Mouse (Mus musculus) forebrain, postnatal 0 days (tissue): ENCODE results near the gene Gm20661. TPM values are rescaled to one million over a fixed set of nuclear protein-coding genes. Genes with fewer than 3 reads are reported as not detected.
A peak's percentile ranks its signal among the peaks of the same experiment; 100 is the strongest.

Experiments
- ATAC-seq: fragments of 200-750 bp; cut with Nextera tagmentation; 2 replicates; pipeline ENCODE4 v1.8.0; 2017; ENCODE audit warnings: mild to moderate bottlenecking, moderate library complexity
- DNase-seq: peaks from one replicate; pipeline ENCODE4 v3.0.0-alpha.2; 2015
- H3K27ac ChIP-seq: fragments of 300-500 bp; sonication (generic); 2 replicates; pipeline ENCODE4 v1.5.1; 2014; ENCODE audit warnings: low read depth, mild to moderate bottlenecking, antibody characterized with exemption, low read length, moderate library complexity, mixed read lengths
- H3K27me3 ChIP-seq: fragments of 300-500 bp; sonication (generic); 2 replicates; pipeline ENCODE4 v1.6.1; 2014; ENCODE audit warnings: mild to moderate bottlenecking, low read length, mixed read lengths; ENCODE audit not compliant: insufficient read depth
- H3K36me3 ChIP-seq: fragments of 300-500 bp; sonication (generic); 2 replicates; pipeline ENCODE4 v1.6.1; 2014; ENCODE audit warnings: mild to moderate bottlenecking, moderate library complexity; ENCODE audit not compliant: insufficient read depth
- H3K4me1 ChIP-seq: fragments of 300-500 bp; sonication (generic); 2 replicates; pipeline ENCODE4 v1.6.1; 2014; ENCODE audit warnings: antibody characterized with exemption; ENCODE audit not compliant: insufficient read depth
- H3K4me2 ChIP-seq: fragments of 300-500 bp; sonication (generic); 2 replicates; pipeline ENCODE4 v1.6.1; 2014; ENCODE audit warnings: low read depth, mild to moderate bottlenecking, moderate library complexity
- H3K4me3 ChIP-seq: fragments of 300-500 bp; sonication (generic); 2 replicates; pipeline ENCODE4 v1.5.1; 2014; ENCODE audit warnings: low read depth, low read length, mixed read lengths
- H3K9ac ChIP-seq: fragments of 300-500 bp; sonication (generic); 2 replicates; pipeline ENCODE4 v1.6.1; 2014; ENCODE audit warnings: mild to moderate bottlenecking
- H3K9me3 ChIP-seq: fragments of 300-500 bp; sonication (generic); 2 replicates; pipeline ENCODE4 v1.6.1; 2016; ENCODE audit warnings: low read length
- CTCF ChIP-seq: sonication (generic); IDR thresholded peaks from 2 replicates; pipeline ENCODE4 v1.5.1; 2016; ENCODE audit warnings: antibody characterized with exemption, control low read depth, low read depth
- WGBS: fragments of 180-500 bp; shearing (Covaris S2); extraction: QIAGEN DNeasy Blood & Tissue Kit; methylation state at CpG from one replicate; pipeline ENCODE4 v1.1.7; 2014; 5-methylcytosine and 5-hydroxymethylcytosine counted together
- polyA plus RNA-seq: library from polyadenylated mRNA; unstranded; fragments of >200 nt; fragmentation: Nextera tagmentation; extraction: Ambion mirVana; gene quantifications from 2 replicates; pipeline ENCODE4 v1.2.1, GENCODE M21; 2015
- total RNA-seq: library from RNA; depleted of rRNA; stranded (reverse); fragments of >200 nt; gene quantifications from 2 replicates; pipeline ENCODE4 v1.2.3, GENCODE M21; 2014

Gm20661 gene
- total and polyA plus RNA-seq, 2 experiments from 2014 or later: 0.12 TPM; not detected in 1

GRCm38 (mm10) chr9:107959896-107960295, 23.0 kb upstream of the Gm20661 start:
- H3K4me3 ChIP-seq: no peak overlapping the region
- H3K27me3 ChIP-seq: no peaks in the 10 kb centered on the region
- WGBS: 66% methylated on average over 6 of the region's 6 CpGs
- DNase-seq: no peak
- no peak for ATAC-seq
- no peak for TF ChIP-seq CTCF
- H3K27ac ChIP-seq: 0 out of 2 replicates have a peak overlapping the region, but pooled peaks have one; percentile 84
- peaks cover 13% of the 10 kb centered on the region for H3K36me3 ChIP-seq
- peaks cover 17% of the 10 kb centered on the region for H3K4me1 ChIP-seq
- no peak overlapping the region for H3K9ac ChIP-seq
- H3K4me2 ChIP-seq: no peak overlapping the region
- no peaks in the 10 kb centered on the region for H3K9me3 ChIP-seq

DNA sequence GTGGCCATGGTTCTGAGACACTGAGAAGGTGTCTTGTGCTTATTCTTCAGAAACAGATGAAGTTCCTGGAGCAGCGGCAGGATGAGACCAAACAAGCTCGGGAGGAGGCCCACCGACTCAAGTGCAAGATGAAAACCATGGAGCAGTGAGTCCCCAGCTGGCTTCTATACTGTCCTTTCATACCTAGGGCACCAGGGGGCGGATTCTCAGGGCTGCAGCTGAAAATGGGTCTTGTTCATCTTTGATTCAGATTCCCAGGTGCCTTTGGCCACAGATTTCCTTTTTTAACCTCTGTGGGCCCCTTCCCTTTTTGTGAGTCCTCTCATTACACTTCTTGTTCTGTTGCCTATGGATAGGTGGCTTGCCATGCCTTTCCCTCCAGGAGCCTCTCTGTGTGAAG, 21.9 kb upstream of the Gm20661 start:
- Histone ChIP-seq H3K4me3 (no peak overlapping the region), H3K27me3 (no peaks in the 10 kb centered on the region), H3K9me3 (no peaks in the 10 kb centered on the region), H3K4me1 (peaks cover 17% of the 10 kb centered on the region), H3K4me2 (peak overlapping the region; percentile 37), H3K9ac (peak overlapping the region; percentile 37; the same call in 1 of the 2 replicates), H3K36me3 (peaks cover 13% of the 10 kb centered on the region), H3K27ac (peak overlapping the region; percentile 84)
- 67% methylated on average over 4 of the region's 4 CpGs for WGBS
- peak; percentile 31 for TF ChIP-seq CTCF
- DNase-seq: no peak
- 0 out of 2 replicates have a peak, but pooled peaks have one; percentile 14 for ATAC-seq

GRCm38 (mm10) chr9:107961351-107961762, 21.5 kb upstream of the Gm20661 start:
- Histone ChIP-seq H3K4me2 (peak overlapping the region; percentile 37), H3K9ac (peak overlapping the region; percentile 37; the same call in 1 of the 2 replicates), H3K27ac (peak overlapping the region; percentile 84), H3K27me3 (no peaks in the 10 kb centered on the region), H3K4me1 (peaks cover 17% of the 10 kb centered on the region), H3K9me3 (no peaks in the 10 kb centered on the region), H3K4me3 (0 out of 2 replicates have a peak overlapping the region, but pooled peaks have one; percentile 8), H3K36me3 (peaks cover 13% of the 10 kb centered on the region)
- peak; percentile 84 for ATAC-seq
- TF ChIP-seq CTCF: no peak
- 58% methylated on average over 10 of the region's 10 CpGs for WGBS
- DNase-seq: peak; percentile 88

DNA sequence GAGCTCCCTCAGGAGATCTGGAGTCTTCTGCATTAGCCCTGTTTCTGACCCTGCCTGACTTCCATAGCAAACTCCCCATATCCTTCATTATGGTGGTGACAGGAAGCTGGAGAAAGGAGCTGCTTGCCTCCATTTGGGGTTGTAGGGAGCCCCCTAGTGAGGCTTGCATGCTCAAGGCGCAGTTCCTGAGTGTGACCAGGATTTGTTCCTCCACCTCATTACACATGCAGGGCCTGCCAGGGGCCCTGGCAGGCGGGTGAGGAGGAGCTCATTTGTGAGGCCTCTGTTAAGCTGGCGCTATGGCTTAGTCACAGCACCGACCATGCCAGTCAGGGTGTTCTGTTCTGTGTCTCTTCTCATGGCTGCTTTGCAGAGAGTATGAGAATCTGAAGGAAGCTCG, 21.0 kb upstream of the Gm20661 start:
- WGBS: 30% methylated on average over 5 of the region's 5 CpGs
- peak; percentile 84 for ATAC-seq
- Histone ChIP-seq H3K27ac (peak overlapping the region; percentile 84), H3K4me1 (peaks cover 17% of the 10 kb centered on the region), H3K4me2 (peak overlapping the region; percentile 37), H3K9me3 (no peaks in the 10 kb centered on the region), H3K9ac (peak overlapping the region; percentile 37; the same call in 1 of the 2 replicates), H3K27me3 (no peaks in the 10 kb centered on the region), H3K4me3 (0 out of 2 replicates have a peak overlapping the region, but pooled peaks have one; percentile 8), H3K36me3 (peaks cover 13% of the 10 kb centered on the region)
- TF ChIP-seq CTCF: peak; percentile 77
- DNase-seq: peak; percentile 78

DNA sequence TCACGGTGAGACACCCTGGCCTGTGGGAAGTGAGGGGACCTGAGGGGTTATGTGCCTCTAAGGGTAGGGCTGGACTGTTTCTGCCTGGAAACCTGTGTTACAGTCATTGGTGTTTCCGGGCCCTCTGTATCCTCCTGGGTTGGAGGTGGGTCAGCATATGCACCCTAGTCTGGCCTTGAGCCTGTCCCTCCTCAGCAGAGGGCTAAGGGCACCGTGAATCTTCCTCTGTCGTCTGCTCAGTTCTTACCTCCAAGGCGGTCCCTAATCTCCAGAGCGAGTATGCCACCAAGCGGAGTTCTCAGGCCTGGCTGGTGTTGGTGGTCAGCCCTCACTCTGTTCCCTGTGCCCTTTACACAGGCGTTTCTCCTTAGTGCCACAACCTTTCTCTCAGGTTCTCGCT, 19.9 kb upstream of the Gm20661 start:
- TF ChIP-seq CTCF: no peak
- ATAC-seq (no peak), DNase-seq (no peak)
- no peaks in the 10 kb centered on the region for H3K27me3 ChIP-seq
- H3K4me1 ChIP-seq: peaks cover 17% of the 10 kb centered on the region
- H3K27ac ChIP-seq: no peak overlapping the region
- H3K4me3 ChIP-seq: no peak overlapping the region
- no peak overlapping the region for H3K4me2 ChIP-seq
- peaks cover 10% of the 10 kb centered on the region for H3K36me3 ChIP-seq
- WGBS: 95% methylated on average over 9 of the region's 9 CpGs
- no peaks in the 10 kb centered on the region for H3K9me3 ChIP-seq
- H3K9ac ChIP-seq: no peak overlapping the region

DNA sequence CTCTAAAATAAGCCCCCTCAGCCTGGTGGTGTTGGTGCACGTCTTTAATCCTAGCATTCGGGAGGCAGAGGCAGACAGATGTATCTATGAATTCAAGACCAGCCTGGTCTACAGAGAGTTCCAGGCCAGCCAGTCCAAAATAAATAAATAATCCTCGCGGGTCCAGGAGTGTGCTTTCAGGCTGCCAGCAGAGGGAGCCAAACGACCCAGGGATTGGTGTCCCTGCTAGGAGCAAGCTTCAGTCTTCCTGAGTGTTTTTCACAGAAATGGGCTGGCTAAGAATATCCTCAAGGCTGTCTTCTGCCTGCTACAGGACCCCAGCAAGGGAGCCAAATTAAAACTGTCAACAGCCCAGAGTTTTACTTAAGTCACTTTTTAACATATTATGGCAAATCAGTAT, 19.2 kb upstream of the Gm20661 start:
- Histone ChIP-seq H3K9ac (no peak overlapping the region), H3K27ac (no peak overlapping the region), H3K9me3 (no peaks in the 10 kb centered on the region), H3K4me2 (no peak overlapping the region), H3K4me3 (no peak overlapping the region), H3K36me3 (peaks cover 15% of the 10 kb centered on the region), H3K27me3 (no peaks in the 10 kb centered on the region), H3K4me1 (peaks cover 17% of the 10 kb centered on the region)
- peak; percentile 86 for DNase-seq
- 27% methylated on average over 5 of the region's 5 CpGs for WGBS
- peak; percentile 42 for ATAC-seq
- peak; percentile 90 for TF ChIP-seq CTCF

GRCm38 (mm10) chr9:107964681-107965080, 18.2 kb upstream of the Gm20661 start:
- ATAC-seq: no peak
- H3K9me3 ChIP-seq: no peaks in the 10 kb centered on the region
- H3K9ac ChIP-seq: no peak overlapping the region
- no peak overlapping the region for H3K4me2 ChIP-seq
- DNase-seq: no peak
- peaks cover 14% of the 10 kb centered on the region for H3K36me3 ChIP-seq
- no peaks in the 10 kb centered on the region for H3K27me3 ChIP-seq
- no peak overlapping the region for H3K27ac ChIP-seq
- no peak overlapping the region for H3K4me3 ChIP-seq
- TF ChIP-seq CTCF: no peak
- 93% methylated on average over 9 of the region's 9 CpGs for WGBS
- H3K4me1 ChIP-seq: peaks cover 17% of the 10 kb centered on the region
